Mouse (Mus musculus) neutrophil, adult 5-6 weeks (primary cell): ENCODE measurements around the gene Pigk. TPM values are rescaled to one million over a fixed set of nuclear protein-coding genes. Genes with fewer than 3 reads are reported as not detected.

Experiments used
- ATAC-seq: fragments of 151-379, 151-347 bp; 2 replicates; pipeline ENCODE4 v1.8.0; 2017; ENCODE audit warnings: mild to moderate bottlenecking, moderate TSS enrichment; ENCODE audit not compliant: insufficient number of reproducible peaks, poor library complexity, low FRiP score, severe bottlenecking; ENCODE audit errors: extremely low read depth
- total RNA-seq: library from RNA; stranded (forward); fragments of 200-1000 nt; gene quantifications from 2 replicates; pipeline ENCODE4 v1.2.3, GENCODE M21; 2017

Pigk gene
- total RNA-seq, 1 experiment from 2014 or later = 23.5 TPM

GRCm38 (mm10) chr3:153006893-153007292 lies 293.0 kb downstream of the Pigk start:
- no peak for ATAC-seq

GRCm38 (mm10) chr3:153016355-153016754 lies 302.5 kb downstream of the Pigk start:
- no peak for ATAC-seq

- no peak for ATAC-seq
Observed at GRCm38 (mm10) chr3:153018051-153018450, 304.2 kb downstream of the Pigk start.

GRCm38 (mm10) chr3:153024016-153024415 lies 310.1 kb downstream of the Pigk start:
- ATAC-seq = no peak

Other genes with a start within 250 kb of the Pigk start
- 2.2 and 2.7 TPM in 2 replicates for gene Ak5, start 45.7 kb upstream of the Pigk start, total RNA-seq